Mouse (Mus musculus): Measurements from ENCODE around the gene Taf8.

Gene Taf8

DNA sequence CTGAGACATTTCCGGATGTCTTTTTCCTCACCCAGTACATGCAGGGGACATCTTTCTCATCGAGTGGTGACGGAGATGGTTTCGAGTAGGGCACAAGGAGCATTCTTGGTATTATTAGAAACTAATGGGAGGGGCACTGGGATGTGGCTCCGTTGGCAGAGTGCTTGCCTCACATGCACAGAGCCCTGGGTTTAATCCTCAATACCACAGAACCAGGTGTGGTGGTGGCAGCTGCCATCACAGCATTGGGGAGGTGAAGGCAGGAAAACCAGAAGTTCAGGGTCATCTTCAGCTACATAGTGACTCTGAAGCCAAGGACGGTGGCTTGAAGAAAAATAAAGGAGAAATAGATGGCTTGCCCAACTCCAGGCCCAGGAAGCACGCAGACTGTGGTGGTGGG is 39.9 kb downstream of the Taf8 start:
- no peak for DNase-seq (ENCODE audit: extremely low spot score, low read depth, low spot score)

DNA sequence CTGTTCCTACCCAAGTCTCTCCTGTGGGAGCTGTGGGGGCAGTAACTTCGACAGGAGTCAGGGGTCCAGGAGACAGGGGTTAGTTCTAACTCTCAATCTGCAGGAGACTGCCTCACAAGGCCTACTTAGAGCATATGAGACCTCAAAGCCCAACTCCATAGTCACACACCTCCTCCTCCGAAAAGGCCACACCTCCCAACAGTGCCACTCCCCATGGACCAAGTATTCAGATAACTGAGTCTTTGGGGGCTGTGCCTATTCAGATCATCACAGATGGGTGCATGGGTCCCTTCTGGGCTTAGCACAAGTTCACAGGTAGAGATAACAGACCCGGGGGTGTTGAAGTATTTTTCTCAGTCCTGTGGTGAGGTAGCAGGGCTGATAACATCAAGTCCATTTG is 40.4 kb downstream of the Taf8 start:
- DNase-seq (ENCODE audit: extremely low spot score, low read depth, low spot score) = no peak

DNA sequence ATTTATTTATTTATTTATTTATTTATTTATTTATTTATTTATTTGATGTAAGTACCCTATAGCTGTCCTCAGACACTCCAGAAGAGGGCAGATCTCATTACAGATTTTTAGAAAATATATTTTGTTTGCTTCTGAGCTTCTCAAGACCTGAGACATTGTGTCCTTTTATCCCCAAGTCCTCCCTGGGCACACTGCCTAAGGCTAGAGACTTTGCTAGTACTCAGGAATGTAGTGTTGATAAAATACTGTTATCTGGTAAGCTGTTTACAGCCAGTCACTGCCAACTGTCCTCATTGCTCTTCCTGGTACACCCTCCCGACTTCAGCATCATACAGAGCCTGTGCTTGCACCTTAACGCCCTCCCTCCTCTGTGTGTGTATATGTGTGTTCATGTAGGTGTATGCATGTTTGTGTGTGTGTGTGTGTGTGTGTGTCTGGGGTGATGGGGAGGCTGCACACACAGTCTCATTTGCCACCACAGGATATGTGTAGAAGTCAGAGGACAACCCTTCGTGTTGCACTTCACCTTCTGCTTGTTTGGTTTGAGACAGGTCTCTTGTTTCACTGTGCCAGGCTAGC is 42.7 kb downstream of the Taf8 start:
- no peak for DNase-seq (ENCODE audit: extremely low spot score, low read depth, low spot score)

GRCm38 (mm10) chr17:47458936-47459335 is 43.2 kb downstream of the Taf8 start:
- DNase-seq (ENCODE audit: extremely low spot score, low read depth, low spot score) = no peak

DNA sequence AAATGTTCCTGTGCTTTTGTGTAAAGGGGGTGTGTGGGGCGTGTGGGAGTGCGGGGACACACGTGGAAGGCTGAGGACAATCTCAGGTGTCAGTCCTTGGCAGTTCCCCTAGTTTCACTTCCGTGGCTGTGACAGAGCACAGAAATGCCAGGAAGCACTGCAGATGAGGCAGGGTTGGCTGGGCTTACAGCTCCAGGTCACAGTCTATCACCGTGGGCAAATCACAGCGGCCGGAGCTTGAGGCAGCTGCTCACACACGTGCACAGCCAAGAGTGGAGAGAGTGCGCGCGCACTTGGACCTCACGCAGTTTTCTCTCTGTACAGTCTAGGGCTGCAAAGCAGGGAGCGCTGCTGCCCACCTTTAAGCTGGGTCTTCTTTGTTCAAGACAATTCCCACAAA is 43.8 kb downstream of the Taf8 start:
- no peak for DNase-seq (ENCODE audit: extremely low spot score, low read depth, low spot score)

DNA sequence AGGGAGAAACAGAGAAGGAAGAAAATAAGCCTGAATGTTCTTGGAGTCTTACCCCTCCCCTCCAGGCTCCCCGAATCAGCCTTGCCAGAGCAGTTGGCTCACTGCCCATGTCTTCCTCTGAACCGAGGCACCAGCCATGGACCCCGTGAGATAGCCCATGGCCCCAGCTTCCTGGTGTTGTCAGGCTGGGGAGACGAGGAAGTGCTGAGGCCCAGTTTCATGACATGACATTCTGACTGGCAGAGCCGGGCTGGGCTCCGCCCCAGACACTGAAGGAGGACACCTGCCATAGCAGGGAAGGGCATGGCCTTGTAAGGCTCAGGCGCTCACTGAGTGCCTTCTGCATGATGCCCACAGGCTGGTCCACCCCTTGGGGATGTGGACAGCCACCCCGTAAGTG is 47.4 kb downstream of the Taf8 start:
- DNase-seq (ENCODE audit: extremely low spot score, low read depth, low spot score) = no peak

GRCm38 (mm10) chr17:47452886-47453285 is 49.2 kb downstream of the Taf8 start:
- no peak for DNase-seq (ENCODE audit: extremely low spot score, low read depth, low spot score)

DNA sequence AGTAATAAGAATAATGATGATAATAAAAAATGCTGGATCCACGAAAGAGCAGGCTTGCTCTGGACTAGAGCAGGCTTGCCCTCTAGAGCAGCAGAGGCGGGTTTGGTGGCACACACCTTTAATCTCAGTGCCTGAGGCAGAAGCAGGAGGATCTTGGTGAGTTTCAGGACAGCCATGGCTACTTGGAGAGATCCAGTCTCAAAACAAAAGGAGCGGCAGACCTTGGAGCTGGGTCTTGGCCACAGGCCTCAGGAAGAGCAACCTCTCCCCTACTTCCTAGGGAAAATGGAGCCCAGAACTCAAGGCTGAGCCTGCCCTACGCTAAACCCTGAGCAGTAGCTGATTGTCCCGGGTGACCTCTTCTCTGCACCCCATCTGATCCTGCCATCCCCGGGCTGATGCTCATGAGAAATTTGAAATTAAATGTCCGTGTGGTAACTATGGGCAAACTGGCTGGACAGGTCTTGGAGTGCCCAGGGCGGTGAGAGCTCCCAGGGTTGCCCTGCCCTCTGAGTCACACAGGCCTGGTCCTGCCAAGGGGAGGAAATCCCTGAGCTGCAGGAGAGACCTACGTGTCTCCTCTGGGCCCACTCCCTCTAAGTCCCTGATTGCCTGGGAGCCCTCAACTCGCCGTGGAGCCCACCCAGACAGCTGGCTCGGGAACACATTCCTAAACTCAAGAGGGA is 51.1 kb downstream of the Taf8 start:
- DNase-seq (ENCODE audit: extremely low spot score, low read depth, low spot score) = no peak

DNA sequence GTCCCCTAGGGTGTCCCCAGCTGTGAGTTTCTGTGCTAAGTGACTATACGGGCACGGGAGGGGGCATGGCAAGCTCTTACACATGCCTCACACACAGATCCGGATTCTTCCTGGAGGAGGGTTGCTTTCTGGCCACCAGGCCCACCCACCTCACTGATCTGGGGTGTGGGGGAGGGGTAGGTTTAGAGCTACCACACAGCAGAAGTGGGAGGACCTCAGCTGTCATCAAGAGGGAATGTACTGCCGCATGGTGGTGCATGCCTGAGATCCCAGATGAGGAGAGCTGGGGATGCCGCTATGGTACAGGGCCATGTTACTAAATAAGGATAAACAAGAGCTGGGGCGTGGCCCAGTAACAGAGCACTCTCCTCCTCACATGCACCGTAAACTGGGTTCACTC is 51.9 kb downstream of the Taf8 start:
- no peak for DNase-seq (ENCODE audit: extremely low spot score, low read depth, low spot score)

GRCm38 (mm10) chr17:47449432-47449831 is 52.7 kb downstream of the Taf8 start:
- no peak for DNase-seq (ENCODE audit: extremely low spot score, low read depth, low spot score)

- DNase-seq (ENCODE audit: extremely low spot score, low read depth, low spot score) = no peak
Measured at GRCm38 (mm10) chr17:47448523-47449372, 53.3 kb downstream of the Taf8 start.

GRCm38 (mm10) chr17:47446561-47446960 is 55.5 kb downstream of the Taf8 start:
- no peak for DNase-seq (ENCODE audit: extremely low spot score, low read depth, low spot score)

GRCm38 (mm10) chr17:47446025-47446424 is 56.1 kb downstream of the Taf8 start:
- DNase-seq (ENCODE audit: extremely low spot score, low read depth, low spot score) = no peak

DNA sequence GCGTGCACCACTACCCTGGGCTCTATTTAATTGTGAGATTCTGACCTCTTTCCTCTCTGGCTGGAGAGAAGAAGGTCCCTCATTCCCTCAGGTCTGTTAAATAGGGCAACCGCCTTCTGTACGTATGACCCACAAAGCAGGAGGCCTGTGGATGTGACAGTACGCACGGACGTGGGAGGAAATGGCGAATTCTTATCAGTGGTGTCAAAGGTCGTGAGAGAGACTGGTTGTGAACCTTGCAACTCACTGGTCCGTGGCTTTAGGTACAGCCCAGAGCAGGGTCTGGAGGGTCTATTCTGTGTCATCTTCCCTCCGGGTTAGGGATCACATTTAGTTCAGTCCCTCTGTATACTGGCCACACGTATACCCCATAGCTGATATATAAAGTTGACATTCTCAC is 56.6 kb downstream of the Taf8 start:
- DNase-seq (ENCODE audit: extremely low spot score, low read depth, low spot score) = no peak

DNA sequence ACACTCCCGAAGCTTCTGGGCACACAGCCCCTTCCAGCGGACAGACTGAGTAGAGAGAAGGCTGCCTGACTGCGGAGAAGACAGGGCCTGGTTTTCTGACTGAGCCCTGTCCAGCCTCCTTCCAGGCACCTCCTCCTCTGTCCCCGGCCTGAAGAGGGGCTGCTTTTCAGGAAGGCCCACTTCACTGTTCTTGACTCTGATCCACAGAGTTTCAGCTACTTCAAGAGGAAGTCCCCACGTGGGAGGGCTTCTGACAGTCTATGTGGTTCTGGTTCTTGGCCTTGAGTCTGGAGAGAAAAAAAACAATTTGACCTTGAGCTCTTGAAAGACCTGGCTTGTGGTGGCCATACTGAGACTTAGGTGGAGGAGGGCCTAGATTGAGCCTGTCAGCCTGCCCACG is 58.0 kb downstream of the Taf8 start:
- no peak for DNase-seq (ENCODE audit: extremely low spot score, low read depth, low spot score)

DNA sequence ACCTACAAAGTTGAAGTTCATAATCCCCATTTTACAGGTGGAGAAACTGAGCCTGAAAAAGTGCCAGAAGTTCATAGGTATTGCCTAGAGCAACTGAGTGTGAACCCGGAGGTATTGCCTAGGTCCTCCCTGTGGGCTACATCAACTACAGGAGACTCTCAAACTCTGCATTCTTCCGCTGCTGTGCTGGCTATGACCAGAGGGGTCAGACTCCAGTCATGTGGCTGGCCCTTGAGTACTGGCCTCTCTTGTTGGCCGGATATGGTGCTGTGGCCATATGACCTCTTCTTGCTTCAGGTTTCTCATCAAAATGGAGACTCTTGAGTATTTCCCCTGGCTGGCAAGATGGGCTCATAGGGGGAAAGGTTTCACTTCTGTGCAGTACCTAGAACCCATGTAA is 59.8 kb downstream of the Taf8 start:
- DNase-seq (ENCODE audit: extremely low spot score, low read depth, low spot score) = no peak

DNA sequence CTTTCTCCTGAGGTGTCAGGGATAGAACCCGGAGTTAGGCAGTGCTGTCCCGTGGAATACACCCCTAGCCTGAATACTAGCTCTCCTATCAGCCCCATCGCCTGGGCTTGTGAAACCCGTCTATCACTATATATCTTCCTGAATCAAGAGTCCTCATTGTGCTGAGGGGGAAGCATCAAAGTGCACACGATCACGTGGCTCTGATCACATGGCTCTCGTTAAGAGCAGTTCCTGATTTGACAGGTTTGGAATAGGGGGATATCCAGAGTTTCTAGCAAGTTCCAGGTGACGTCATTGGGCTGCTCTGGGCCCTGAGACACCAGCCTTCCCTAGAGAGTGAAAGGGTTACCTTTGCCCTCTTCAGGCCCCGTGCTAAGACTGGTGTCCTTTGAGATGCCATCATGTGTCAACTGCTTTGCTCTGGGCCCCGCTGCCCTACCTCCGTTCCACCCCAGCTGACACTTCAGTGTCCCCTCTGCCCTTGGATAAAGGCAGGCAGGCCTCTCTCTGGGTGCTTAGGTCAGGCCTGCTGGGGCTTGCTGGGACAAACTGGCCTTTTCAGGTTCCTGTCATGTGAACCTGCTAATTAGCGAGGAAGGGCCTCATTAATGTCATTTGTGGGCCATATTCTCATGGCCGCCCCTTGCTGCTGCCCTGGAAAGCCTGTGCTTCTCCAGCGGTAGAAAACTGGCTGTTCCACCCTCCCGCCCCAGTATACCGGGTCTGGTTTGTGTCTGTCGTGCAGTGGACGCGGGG is 60.6 kb downstream of the Taf8 start:
- no peak for DNase-seq (ENCODE audit: extremely low spot score, low read depth, low spot score)

GRCm38 (mm10) chr17:47440359-47440890 is 61.7 kb downstream of the Taf8 start:
- DNase-seq (ENCODE audit: extremely low spot score, low read depth, low spot score) = no peak

GRCm38 (mm10) chr17:47439396-47440028 is 62.6 kb downstream of the Taf8 start:
- DNase-seq (ENCODE audit: extremely low spot score, low read depth, low spot score) = no peak

DNA sequence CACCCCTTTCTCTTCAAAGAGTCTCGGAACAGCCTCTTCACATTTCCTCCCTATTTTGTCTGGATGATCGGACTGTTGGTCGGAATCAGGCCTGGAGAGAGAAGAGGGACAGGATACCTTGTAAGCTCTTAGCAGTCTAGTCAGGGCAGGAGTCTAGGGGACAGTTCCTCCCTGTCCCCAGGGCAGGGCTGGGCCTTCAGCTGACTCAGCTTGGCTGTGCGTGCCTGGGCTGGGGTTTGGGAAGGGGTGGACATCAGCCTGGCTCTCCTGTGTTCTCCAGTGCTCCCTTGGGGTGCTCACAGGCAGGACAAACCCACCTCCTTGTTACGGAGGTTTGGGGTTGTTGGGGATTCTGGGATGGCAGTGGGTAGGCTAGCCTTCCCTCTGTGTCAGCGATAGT is 63.5 kb downstream of the Taf8 start:
- no peak for DNase-seq (ENCODE audit: extremely low spot score, low read depth, low spot score)

Measured in hindlimb bud, embryonic 11.5 days (tissue).